Mouse (Mus musculus) cerebellum, postnatal 10 days (tissue): ENCODE results near the gene Patl2.
"Not testable (repeated sequence)": the region's sequence is repeated elsewhere in the genome, so short reads cannot be mapped to it uniquely, and the experiment has no call there.

ENCODE experiments used
- DNase-seq, 2 experiments: peaks; one replicate each; pipeline ENCODE4 v3.0.0; 2021; ENCODE audit warnings: mixed read lengths in 2 of 2

Patl2 gene

GRCm38 (mm10) chr2:122186106-122186505 is at the start of gene Patl2, which contains the start of gene Terb2:
Gene Patl2, minus strand, starts transcription at chr2:122186189.
Gene Terb2, plus strand, starts transcription at chr2:122186272.
- DNase-seq, result no peak

DNA sequence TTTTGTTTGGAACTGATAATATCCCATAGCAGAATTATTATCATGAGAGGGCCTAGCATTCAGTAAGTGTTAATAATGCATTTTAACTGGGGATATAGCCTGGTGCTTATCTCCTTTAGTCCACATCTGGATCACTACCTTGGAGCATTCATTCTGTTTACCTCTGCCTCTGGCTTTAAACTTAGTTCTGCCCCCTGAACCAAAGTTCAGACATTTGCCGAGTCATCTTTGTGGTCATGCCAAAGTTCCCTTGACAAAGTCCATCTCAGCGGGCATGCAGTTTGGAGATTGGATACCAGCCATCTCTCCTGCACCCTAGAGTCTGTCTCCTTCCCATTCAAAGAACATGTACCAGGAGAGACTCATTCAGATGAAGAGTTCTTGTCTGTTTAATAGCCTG is 49.4 kb upstream of the Patl2 start:
- peak in 1 of 2 experiments; percentile 8 for DNase-seq

DNA sequence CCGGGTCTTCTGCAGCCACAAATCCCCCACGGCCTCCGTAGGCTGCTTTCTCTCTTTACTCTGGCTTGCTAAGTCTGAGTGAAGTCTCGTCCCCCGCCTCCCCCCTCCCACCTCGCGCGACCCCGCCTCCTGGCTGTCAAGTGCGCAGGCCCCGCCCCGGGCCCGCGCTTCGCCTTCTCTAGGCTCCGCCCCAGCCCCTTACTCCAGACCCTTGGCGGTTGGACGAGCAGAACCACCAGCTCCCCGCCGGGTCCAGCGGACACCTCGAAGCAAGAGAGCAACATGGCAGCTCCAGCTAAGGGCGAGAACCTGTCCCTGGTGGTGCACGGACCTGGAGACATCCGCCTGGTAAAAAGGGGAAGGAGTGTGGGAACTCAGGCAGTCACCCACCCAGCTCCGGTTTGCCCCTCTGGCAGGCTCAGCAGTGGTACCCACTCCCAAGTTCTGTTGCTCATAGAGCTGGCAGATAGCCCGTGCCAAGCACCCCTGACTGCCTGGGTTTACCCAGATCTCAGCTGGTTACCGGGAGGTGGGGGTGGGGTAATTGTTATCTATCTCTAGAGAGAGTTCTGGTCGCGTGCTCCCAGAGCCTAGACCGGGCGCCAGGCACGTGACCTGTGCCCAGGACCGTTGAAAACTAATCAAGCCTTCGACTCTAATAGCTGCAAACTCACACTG is 48.8 kb upstream of the Patl2 start, which contains the start of gene Sord:
Sord (plus strand) TSS at position 139 of the 678 bp plus-strand sequence.
- DNase-seq, result peak; percentile 89 to 92

- peak; percentile 29 to 56 for DNase-seq
Observed at GRCm38 (mm10) chr2:122233759-122234557, 48.0 kb upstream of the Patl2 start.

GRCm38 (mm10) chr2:122233341-122233740 is 47.4 kb upstream of the Patl2 start:
- no peak for DNase-seq

- DNase-seq, result no peak
Observed at GRCm38 (mm10) chr2:122231616-122232015, 45.6 kb upstream of the Patl2 start.

- DNase-seq, result no peak
Observed at GRCm38 (mm10) chr2:122230395-122230794, 44.4 kb upstream of the Patl2 start.

- no peak for DNase-seq
Observed at GRCm38 (mm10) chr2:122223654-122224053, 37.7 kb upstream of the Patl2 start.

GRCm38 (mm10) chr2:122222272-122222671 is 36.3 kb upstream of the Patl2 start:
- no peak for DNase-seq

GRCm38 (mm10) chr2:122221798-122222197 is 35.8 kb upstream of the Patl2 start:
- no peak for DNase-seq

DNA sequence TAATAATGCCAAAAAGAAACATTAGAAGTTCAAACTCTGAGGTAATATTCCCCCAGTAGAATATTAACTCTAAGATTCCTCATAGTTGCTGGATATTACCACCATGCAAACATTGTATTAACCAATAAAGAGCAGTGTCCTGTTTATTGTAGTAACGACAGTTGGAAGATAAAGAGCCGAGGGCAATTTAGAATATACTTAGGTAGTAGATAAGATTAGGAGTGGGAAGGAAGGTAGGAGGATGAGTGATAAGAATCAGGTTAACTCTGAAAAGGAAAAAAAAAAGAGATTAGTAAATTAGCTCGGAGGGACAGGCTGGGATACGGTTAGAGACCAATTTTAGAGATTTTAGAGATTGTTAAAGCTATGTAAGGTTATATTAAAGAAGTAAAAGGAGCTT is 35.4 kb upstream of the Patl2 start:
- no peak for DNase-seq

DNA sequence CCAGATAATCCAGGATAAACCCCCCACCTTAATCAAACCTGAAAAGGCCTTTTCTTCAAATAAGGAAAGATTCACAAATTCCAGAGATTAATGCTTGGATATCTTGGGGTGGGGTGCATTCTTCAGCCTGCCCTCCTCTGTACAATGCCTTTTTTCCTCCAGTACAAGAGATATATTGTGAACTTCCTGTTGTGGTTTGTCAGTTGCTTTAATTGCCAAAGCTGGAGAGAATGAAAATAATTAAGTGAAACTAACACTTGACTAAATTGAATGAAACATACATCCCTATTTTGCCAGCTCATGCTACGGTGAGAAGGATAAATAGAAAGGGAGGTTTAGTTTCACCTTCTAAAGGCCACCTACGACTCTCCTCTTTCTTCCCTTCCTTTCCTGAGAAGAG is 32.2 kb upstream of the Patl2 start:
- no peak for DNase-seq

- not testable (repeated sequence) for DNase-seq
Observed at GRCm38 (mm10) chr2:122217075-122217474, 31.1 kb upstream of the Patl2 start.

GRCm38 (mm10) chr2:122210534-122211228 is 24.7 kb upstream of the Patl2 start:
- DNase-seq, result no peak

- DNase-seq, result no peak
Observed at GRCm38 (mm10) chr2:122206440-122207107, 20.6 kb upstream of the Patl2 start.

- no peak for DNase-seq
Observed at GRCm38 (mm10) chr2:122201501-122201900, 15.5 kb upstream of the Patl2 start.

DNA sequence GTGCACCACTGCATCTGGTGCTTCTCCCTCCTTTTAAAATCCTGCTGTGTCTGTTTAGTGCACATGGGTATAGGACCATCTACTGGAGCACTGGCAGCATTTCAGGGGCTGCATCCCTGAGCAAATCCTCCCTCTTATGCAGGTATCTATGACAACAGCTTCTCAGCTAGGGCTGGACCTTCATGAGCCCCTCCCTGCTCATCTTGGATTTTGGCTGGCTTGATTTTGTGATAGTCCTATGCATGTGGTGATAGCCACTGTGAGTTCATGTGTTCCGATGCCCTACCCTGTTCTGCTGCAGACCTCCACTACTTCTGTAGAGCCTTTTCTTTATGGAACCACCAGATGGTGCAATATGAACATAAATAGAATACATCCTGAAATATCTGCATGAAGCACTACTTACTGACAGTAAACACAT is 8.5 kb upstream of the Patl2 start:
- peak; percentile 18 to 64 for DNase-seq

GRCm38 (mm10) chr2:122191849-122192248 is 5.9 kb upstream of the Patl2 start:
- no peak for DNase-seq

DNA sequence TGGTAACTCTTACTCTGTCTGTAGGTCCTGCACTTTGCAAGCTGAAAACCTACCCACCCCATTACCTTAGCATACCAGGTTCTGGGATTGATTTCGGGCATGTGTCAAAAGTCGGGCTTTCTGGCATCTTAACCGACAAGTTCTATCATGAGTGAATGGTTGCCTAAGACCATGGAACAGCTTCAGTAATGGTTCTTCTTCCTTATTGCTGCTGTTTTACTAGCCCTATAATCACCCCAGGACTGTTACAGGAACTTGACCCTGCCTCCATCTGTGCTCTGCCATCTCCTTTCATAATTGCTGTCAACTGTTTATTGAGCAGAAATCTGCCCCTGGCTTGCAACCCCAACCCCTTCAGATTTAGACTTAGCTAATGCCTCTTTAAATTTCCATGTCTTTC is 762 bp upstream of the Patl2 start:
- DNase-seq, result no peak

DNA sequence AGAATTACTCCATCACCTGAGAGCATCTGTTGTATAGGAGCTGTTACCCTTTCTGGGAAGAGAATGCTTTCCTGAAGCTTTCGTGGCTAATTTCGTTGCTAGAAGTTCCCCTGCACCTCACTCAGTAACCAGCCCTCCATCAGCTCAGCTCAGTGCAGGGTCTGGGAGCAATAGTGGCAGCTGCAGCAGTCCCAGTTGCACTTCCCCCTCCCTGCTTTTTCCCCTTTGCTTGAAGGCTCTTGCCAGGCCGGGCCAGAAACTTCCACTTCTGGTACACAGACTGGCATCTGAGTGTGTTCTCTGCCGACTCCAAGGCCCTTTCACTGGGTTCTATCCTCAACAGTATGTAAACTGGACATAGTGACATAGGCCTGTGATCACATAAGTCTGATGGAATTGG is 903 bp downstream of the Patl2 start:
- DNase-seq, result no peak

GRCm38 (mm10) chr2:122180051-122180822 is 5.8 kb downstream of the Patl2 start:
- DNase-seq, result no peak

GRCm38 (mm10) chr2:122172188-122172587 is 13.8 kb downstream of the Patl2 start:
- peak in 1 of 2 experiments; percentile 8 for DNase-seq
